Mouse (Mus musculus) olfactory bulb, adult 2 months (tissue): ENCODE data around the gene Mlst8. TPM values are rescaled to one million over a fixed set of nuclear protein-coding genes. Genes with fewer than 3 reads are reported as not detected.
"Not testable (repeated sequence)": the region's sequence is repeated elsewhere in the genome, so short reads cannot be mapped to it uniquely, and the experiment has no call there.

Experiments
- H3K27ac ChIP-seq: fragments of 200-500 bp; 2 replicates; pipeline ENCODE4 v1.5.1; 2012; ENCODE audit warnings: low read depth, low read length; ENCODE audit not compliant: insufficient read depth
- H3K4me1 ChIP-seq: fragments of 200-500 bp; 2 replicates; pipeline ENCODE4 v1.6.1; 2012; ENCODE audit warnings: low read length; ENCODE audit not compliant: control insufficient read depth, insufficient read depth
- H3K4me3 ChIP-seq: fragments of 200-500 bp; 2 replicates; pipeline ENCODE4 v1.5.1; 2012; ENCODE audit warnings: mild to moderate bottlenecking, low read depth, low read length, moderate library complexity; ENCODE audit not compliant: insufficient read depth
- CTCF ChIP-seq: fragments of 200-500 bp; IDR thresholded peaks from 2 replicates; pipeline ENCODE4 v1.5.1; 2012; ENCODE audit warnings: low read depth, mild to moderate bottlenecking, low read length, moderate library complexity; ENCODE audit not compliant: insufficient read depth
- POLR2A ChIP-seq: fragments of 200-500 bp; IDR thresholded peaks from 2 replicates; pipeline ENCODE4 v1.6.1; 2012; ENCODE audit warnings: mild to moderate bottlenecking, low read depth, low read length, moderate library complexity; ENCODE audit not compliant: insufficient read depth
- whole genome bisulfite sequencing: fragments of 180-500 bp; shearing (Covaris S2); methylation state at CpG from one replicate; pipeline ENCODE4 v1.1.7; 2018; 5-methylcytosine and 5-hydroxymethylcytosine counted together
- polyA plus RNA-seq: library from polyadenylated mRNA; stranded (reverse); fragments of >200 nt; gene quantifications from 2 replicates; pipeline ENCODE4 v1.2.4, GENCODE M21; 2012; ENCODE audit warnings: low replicate concordance; ENCODE audit not compliant: missing spikeins, insufficient read depth, insufficient read length

Mlst8 gene
- polyA plus RNA-seq, 1 experiment, result not detected

DNA sequence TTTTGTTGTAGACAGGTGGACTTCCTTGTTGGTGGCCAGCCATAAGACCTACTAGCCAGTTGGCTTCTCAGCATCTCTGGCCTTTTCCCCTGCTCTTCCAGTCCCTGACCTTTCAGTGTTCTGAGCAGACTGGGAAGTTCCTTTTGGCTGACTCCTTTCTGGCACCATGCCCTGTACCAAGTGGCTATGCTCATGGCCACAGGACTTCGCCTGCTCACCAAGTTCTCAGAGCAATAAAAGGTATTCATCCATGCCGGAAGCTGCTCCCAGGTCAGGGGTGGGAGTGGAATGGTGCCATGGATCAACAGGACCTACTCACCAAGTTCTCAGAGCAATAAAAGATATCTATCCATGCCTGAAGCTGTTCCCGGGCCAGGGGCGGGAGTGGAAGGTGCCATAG lies 6.4 kb downstream of the Mlst8 start:
- peak overlapping the region; percentile 19 for H3K4me3 ChIP-seq
- TF ChIP-seq CTCF, result no peak
- TF ChIP-seq POLR2A, result 0 out of 2 replicates have a peak, but pooled peaks have one; percentile 29
- H3K4me1 ChIP-seq, result peaks cover 36% of the 10 kb centered on the region
- H3K27ac ChIP-seq, result peak overlapping the region; percentile 39
- 55% methylated on average over 4 of the region's 4 CpGs for WGBS

DNA sequence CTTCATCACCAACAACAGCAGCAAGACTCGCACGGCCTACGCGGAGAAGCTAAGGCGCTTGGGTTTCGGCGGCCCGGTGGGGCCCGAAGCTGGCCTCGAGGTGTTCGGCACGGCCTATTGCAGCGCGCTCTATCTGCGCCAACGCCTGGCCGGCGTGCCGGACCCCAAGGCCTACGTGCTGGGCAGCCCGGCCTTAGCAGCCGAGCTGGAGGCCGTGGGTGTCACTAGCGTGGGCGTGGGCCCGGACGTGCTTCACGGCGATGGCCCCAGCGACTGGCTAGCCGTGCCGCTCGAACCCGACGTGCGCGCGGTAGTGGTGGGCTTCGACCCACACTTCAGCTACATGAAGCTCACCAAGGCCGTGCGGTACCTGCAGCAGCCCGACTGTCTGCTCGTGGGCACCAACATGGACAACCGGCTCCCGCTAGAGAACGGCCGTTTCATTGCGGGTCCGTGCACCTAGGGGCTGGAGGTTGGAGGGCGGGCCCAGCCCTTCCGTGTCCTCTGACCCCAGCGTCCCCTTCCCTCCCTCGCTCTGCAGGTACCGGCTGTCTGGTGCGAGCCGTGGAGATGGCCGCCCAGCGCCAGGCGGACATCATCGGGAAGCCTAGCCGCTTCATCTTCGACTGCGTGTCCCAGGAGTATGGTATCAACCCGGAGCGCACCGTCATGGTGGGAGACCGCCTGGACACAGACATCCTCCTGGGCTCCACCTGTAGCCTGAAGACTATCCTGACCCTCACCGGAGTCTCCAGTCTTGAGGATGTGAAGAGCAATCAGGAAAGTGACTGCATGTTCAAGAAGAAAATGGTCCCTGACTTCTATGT lies 8.0 kb downstream of the Mlst8 start:
- under 1% methylated on average over 68 of the region's 68 CpGs for WGBS
- peaks cover 35% of the 10 kb centered on the region for H3K4me1 ChIP-seq
- TF ChIP-seq CTCF, result no peak
- no peak for TF ChIP-seq POLR2A
- peak overlapping the region; percentile 76 for H3K4me3 ChIP-seq
- peak overlapping the region; percentile 43 for H3K27ac ChIP-seq

DNA sequence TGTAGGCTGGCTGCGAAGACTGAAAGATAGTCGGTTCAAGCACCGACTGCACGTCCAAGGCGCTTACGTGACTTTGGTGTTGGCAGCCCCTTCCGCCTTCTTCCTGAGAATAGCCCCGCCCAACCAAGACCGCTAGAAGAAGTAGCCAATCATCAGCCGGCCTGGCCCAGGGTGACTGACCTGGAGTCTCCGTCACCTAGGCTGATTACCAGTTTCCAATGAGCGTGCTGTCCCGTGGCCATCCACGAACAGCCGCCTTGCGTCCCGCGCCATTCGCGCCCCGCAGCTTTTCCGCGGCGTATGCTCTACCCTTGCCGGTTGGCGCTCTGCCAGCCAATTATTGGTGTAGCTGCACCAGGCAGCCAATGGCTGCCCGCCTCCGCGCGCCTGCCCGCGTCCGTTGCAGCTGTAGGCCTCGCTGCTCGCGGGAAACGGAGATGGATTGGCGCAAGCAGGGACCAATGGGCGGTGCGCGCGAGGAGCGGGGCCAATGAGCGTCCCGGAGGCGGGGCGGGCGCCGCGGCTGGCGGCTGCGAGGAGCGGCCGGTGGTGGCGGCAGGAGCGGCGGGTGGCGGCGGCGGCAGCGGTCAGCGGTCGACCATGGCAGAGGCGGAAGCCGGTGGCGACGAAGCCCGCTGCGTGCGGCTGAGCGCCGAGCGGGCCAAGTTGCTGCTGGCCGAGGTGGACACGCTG lies 8.8 kb downstream of the Mlst8 start, which contains the start of the genes E4f1 and Pgp:
Gene E4f1 (minus strand): TSS at position 404 of the 693 bp plus-strand sequence.
Gene Pgp (plus strand): TSS at position 483 of the 693 bp plus-strand sequence.
- Histone ChIP-seq H3K4me3 (peak within 1 kb of the TSS; percentile 76), H3K4me1 (peaks cover 35% of the 10 kb centered on the region), H3K27ac (peak within 1 kb of the TSS; percentile 81)
- TF ChIP-seq POLR2A, result peak; percentile 74
- TF ChIP-seq CTCF, result no peak
- under 1% methylated on average over 69 of the region's 75 CpGs for WGBS

DNA sequence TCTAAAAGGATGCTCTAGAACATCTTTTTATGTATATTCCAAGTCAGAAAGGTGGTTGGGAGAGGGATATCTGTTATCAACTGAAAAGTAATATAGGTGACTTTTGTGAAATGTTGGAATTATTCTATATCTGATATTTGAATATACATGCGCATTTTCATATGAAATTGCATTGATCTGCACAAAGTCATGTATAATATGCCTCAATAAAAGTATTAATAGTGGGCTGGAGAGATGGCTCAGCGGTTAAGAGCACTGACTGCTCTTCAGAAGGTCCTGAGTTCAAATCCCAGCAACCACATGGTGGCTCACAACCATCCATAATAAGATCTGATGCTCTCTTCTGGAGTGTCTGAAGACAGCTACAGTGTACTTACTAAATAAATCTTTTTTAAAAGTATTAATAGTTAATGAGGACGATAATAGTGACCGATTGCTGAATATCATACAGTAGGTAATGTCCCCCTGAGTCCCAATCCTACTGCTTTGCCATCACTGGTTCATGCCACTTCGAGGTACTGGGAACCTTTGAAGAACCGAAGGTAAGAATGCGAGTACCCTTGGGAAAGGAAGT lies 9.5 kb downstream of the Mlst8 start:
- Histone ChIP-seq H3K4me1 (peaks cover 29% of the 10 kb centered on the region), H3K4me3 (peak overlapping the region; percentile 76), H3K27ac (peak overlapping the region; percentile 81)
- WGBS, result 19% methylated on average over 7 of the region's 7 CpGs
- no peak for TF ChIP-seq POLR2A
- no peak for TF ChIP-seq CTCF

DNA sequence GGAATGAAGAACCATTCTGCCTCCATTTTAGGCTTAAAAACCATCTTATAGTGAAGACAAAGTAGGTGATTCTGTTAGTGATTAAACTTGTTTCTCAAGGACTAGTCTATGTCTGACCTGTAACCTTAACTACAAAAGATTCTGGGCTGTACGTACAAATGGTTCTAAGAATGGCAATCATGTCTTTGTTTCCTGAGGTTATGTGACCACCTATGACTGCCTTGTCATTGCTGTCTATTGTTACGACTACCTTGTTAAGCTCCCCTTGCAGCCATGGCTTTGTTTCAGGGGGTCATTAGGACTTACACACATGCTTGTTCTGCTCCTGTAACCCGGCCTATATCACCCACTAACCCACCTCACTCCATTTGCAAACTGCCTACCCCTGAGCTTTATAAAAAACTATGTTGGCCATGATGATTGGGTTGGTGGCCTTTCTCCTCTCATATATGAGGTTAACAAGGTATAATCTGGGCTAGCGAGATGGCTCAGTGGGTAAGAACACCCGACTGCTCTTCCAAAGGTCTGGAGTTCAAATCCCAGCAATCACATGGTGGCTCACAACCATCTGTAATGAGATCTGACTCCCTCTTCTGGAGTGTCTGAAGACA lies 10.1 kb downstream of the Mlst8 start:
- WGBS, result 93% methylated on average over 5 of the region's 5 CpGs
- H3K4me1 ChIP-seq, result peaks cover 23% of the 10 kb centered on the region
- TF ChIP-seq CTCF (no peak), POLR2A (no peak)

DNA sequence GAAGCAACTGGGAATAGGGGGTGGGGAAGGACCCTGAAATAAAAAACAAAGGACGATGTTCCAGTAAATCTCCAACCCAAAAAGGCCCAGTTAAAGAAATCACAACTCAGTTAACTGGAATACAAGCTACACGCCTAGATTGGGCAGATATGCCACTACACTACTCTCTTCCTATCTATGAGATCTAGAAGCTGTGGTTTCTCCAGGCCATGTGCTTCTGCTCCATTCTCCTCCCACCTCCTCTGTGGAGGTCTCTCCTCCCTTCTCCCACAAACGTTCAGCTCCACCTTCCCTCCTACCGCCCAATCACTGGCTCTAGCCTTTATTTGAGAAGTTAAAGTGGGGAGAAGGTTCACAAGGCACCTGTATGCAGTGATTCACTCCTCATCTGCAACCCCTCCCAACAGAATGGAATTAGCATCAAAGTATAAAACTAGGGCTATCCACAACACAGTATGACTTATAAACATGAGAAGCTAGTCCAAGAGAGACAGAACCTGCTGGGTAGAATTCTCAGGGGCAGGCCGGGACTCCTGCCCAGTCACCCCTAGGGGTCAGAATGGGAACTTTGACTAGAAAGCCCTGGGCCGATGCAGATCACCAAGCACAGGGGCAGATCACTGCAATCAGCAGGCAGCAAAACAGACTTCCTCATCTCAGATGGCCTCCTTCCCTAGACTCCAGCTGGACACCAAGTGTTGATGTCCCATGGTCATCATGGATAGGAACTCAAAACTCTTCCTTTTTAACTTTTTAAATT lies 15.3 kb downstream of the Mlst8 start:
- 48% methylated on average over 6 of the region's 6 CpGs for WGBS

More for the DNA sequence above, 10.1 kb downstream of the Mlst8 start:
- no peak overlapping the region for H3K4me3 ChIP-seq
- H3K27ac ChIP-seq, result no peak overlapping the region

DNA sequence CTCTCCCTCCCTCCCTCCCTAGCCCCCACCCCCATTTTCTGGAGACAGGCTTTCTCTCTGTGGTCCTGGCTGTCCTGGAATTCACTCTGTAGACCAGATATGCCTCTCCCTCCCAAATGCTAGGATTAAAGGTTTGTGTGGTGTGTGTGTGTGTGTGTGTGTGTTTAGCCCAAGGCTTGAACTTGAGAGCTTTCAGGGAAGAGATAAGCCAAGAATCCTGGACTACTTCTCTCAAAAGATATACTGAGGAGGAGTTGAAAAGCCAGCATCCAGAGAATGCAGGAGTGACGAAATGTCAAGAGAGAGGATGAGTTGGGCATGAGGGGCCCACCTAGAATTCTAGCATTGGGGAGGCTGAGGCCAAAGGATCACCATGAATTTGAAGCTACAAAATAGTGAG lies 15.9 kb downstream of the Mlst8 start:
- H3K4me3 ChIP-seq, result no peak overlapping the region
- H3K27ac ChIP-seq, result no peak overlapping the region
- H3K4me1 ChIP-seq, result peaks cover 2% of the 10 kb centered on the region; the same call in 1 of the 2 replicates
- WGBS, result 100% methylated on average over 1 of the region's 1 CpGs
- TF ChIP-seq CTCF (no peak), POLR2A (no peak)

More for the DNA sequence above, 15.3 kb downstream of the Mlst8 start:
- no peak overlapping the region for H3K4me3 ChIP-seq
- H3K27ac ChIP-seq, result no peak overlapping the region
- H3K4me1 ChIP-seq, result peaks cover 2% of the 10 kb centered on the region; the same call in 1 of the 2 replicates
- TF ChIP-seq POLR2A, result no peak
- TF ChIP-seq CTCF, result no peak

DNA sequence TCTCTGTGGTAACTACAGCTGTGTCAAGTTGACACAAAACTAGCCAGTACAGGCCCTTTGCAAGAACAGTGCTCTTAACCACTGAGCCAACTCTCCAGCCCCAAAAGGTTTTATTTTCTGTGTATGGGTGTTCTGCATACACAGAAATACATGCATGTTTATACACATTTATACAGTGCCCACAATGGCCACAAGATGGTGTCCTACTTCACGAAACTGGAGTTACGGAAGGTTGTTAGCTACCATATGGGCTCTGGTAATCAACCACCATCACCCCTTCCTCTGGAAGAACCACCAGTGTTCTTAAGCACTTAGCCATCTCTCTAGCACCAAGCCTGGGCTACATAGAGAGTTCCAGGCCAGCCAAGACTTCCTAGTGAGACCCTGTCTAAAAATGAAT lies 17.3 kb downstream of the Mlst8 start:
- Histone ChIP-seq H3K4me3 (no peak overlapping the region), H3K27ac (no peak overlapping the region), H3K4me1 (peaks cover 2% of the 10 kb centered on the region; the same call in 1 of the 2 replicates)
- WGBS, result 76% methylated on average over 2 of the region's 2 CpGs
- no peak for TF ChIP-seq CTCF
- no peak for TF ChIP-seq POLR2A

DNA sequence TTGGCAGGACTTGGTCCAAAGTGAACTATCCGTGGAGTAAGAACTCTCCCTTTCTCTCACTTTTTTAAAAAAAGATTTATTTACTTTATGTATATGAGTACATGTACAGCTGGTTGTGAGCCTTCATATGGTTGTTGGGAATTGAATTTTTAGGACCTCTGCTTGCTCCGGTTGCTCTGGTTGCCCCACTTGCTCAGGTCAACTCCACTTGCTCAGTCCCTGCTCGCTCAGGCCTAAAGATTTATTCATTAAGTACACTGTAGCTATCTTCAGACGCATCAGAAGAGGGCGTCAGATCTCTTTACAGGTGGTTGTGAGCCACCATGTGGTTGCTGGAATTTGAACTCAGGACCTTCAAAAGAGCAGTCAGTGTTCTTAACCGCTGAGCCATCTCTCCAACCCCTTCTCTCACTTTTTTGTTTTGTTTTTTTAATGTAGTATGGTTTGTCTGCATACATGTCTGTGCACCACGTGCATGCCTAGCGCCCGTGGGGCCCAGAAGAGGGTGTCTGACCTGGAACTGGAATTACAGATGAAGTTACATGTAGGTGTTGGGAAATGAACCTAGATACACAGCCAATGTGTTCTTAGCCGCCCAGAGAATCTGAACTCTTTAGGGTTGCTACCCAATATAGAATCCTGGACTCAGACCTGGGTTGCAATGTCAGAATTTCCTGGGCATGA lies 23.2 kb downstream of the Mlst8 start:
- H3K27ac ChIP-seq, H3K4me3 ChIP-seq, H3K4me1 ChIP-seq: not testable (repeated sequence)
- whole genome bisulfite sequencing, result 48% methylated on average over 10 of the region's 10 CpGs
